Mouse (Mus musculus) stomach, embryonic 14.5 days (tissue): ENCODE measurements around the gene Ank3. TPM values are rescaled to one million over a fixed set of nuclear protein-coding genes. Genes with fewer than 3 reads are reported as not detected.

Experiments
- ATAC-seq: fragments of 200-750 bp; cut with Nextera tagmentation; 2 replicates; pipeline ENCODE4 v1.8.0; 2017; ENCODE audit warnings: low read depth, moderate TSS enrichment; ENCODE audit not compliant: insufficient number of reproducible peaks, insufficient read depth, low FRiP score
- H3K27ac ChIP-seq: fragments of 300-500 bp; sonication (generic); 2 replicates; pipeline ENCODE4 v1.5.1; 2014; ENCODE audit warnings: mild to moderate bottlenecking, low read length, moderate library complexity, mixed read lengths
- H3K27me3 ChIP-seq: fragments of 300-500 bp; sonication (generic); 2 replicates; pipeline ENCODE4 v1.6.1; 2014; ENCODE audit warnings: low read length, control low read depth, mixed read lengths; ENCODE audit not compliant: control insufficient read depth, insufficient read depth
- H3K36me3 ChIP-seq: fragments of 300-500 bp; sonication (generic); 2 replicates; pipeline ENCODE4 v1.6.1; 2014; ENCODE audit warnings: mild to moderate bottlenecking, control low read depth, low read length, moderate library complexity, mixed read lengths; ENCODE audit not compliant: control insufficient read depth, insufficient read depth
- H3K4me1 ChIP-seq: fragments of 300-500 bp; sonication (generic); 2 replicates; pipeline ENCODE4 v1.6.1; 2014; ENCODE audit warnings: low read length, control low read depth, mixed read lengths; ENCODE audit not compliant: control insufficient read depth, insufficient read depth
- H3K4me2 ChIP-seq: fragments of 300-500 bp; sonication (generic); replicated peaks from 2 replicates; pipeline ENCODE4 v1.6.1; 2014; ENCODE audit warnings: low read depth, low read length, control low read depth
- H3K4me3 ChIP-seq: fragments of 300-500 bp; sonication (generic); 2 replicates; pipeline ENCODE4 v1.5.1; 2014; ENCODE audit warnings: low read depth, low read length, control low read depth
- H3K9ac ChIP-seq: fragments of 300-500 bp; sonication (generic); replicated peaks from 2 replicates; pipeline ENCODE4 v1.6.1; 2014; ENCODE audit warnings: low read depth, mild to moderate bottlenecking, control low read depth, low read length, moderate library complexity, mixed read lengths
- H3K9me3 ChIP-seq: fragments of 300-500 bp; sonication (generic); 2 replicates; pipeline ENCODE4 v1.6.1; 2016; ENCODE audit warnings: low read depth, low read length, control low read depth; ENCODE audit not compliant: control insufficient read depth
- WGBS: fragments of 180-500 bp; shearing (Covaris S2); extraction: QIAGEN DNeasy Blood & Tissue Kit; methylation state at CpG from one replicate; pipeline ENCODE4 v1.1.7; 2014; 5-methylcytosine and 5-hydroxymethylcytosine counted together
- polyA plus RNA-seq: library from polyadenylated mRNA; unstranded; fragments of >200 nt; fragmentation: Nextera tagmentation; extraction: Ambion mirVana; gene quantifications from 2 replicates; pipeline ENCODE4 v1.2.1, GENCODE M21; 2014

Ank3 gene
- polyA plus RNA-seq, 1 experiment from 2014 or later, result 46.1 TPM

DNA sequence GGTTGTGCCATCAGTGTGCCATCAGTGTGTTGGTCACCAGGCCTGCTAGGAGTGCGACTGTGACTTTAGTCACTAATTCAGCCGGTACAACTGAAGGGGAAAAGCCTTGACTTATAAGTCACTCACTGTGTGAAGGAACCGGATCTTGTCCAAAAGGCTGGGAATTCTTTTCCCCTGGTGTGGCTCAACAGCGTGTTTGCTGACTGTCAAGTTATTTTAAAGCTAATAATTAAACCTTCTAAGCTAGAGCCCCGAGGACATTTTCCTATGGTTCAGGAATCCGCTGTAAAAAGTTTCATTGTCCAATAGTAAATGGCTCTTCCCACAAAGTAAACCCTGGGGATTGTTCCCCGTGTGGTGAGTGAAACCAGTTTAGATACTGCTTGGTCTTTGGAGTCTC lies 529.8 kb downstream of the Ank3 start:
- WGBS, result 56% methylated on average over 7 of the region's 7 CpGs
- Histone ChIP-seq H3K9ac (no peak overlapping the region), H3K36me3 (0 out of 2 replicates have a peak, but pooled peaks cover 3% of the 10 kb centered on the region), H3K4me3 (no peak overlapping the region), H3K4me1 (peaks cover 19% of the 10 kb centered on the region), H3K4me2 (peak overlapping the region; percentile 50; the same call in 1 of the 2 replicates), H3K27ac (peak overlapping the region; percentile 66; the same call in 1 of the 2 replicates), H3K9me3 (no peaks in the 10 kb centered on the region), H3K27me3 (no peaks in the 10 kb centered on the region)
- peak; percentile 14; the same call in 1 of the 2 replicates for ATAC-seq

DNA sequence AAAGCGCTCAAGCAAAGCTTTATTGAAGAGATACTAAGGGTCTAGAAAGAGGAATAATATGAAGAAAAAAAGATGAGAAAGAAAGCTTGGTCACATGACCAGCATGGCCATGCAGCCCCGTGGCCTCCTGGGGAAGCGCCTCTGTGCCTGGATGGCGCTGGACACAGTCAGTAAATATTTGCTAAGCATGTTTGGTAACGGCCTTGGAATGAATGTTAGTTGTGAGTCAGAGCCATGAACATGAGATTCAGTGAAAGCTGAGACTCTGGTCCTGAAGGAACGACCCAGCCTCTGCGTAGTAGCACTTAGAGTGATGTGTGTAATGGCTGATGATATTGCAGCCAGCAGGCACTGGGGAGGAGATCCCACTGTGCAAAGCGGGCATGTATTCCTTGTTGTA lies 531.9 kb downstream of the Ank3 start:
- Histone ChIP-seq H3K4me3 (no peak overlapping the region), H3K27me3 (no peaks in the 10 kb centered on the region), H3K9me3 (no peaks in the 10 kb centered on the region), H3K4me1 (peaks cover 10% of the 10 kb centered on the region; the same call in 1 of the 2 replicates), H3K36me3 (0 out of 2 replicates have a peak, but pooled peaks cover 3% of the 10 kb centered on the region), H3K27ac (0 out of 2 replicates have a peak overlapping the region, but pooled peaks have one; percentile 10), H3K4me2 (no peak overlapping the region), H3K9ac (no peak overlapping the region)
- 71% methylated on average over 8 of the region's 8 CpGs for WGBS
- peak; percentile 66 for ATAC-seq

DNA sequence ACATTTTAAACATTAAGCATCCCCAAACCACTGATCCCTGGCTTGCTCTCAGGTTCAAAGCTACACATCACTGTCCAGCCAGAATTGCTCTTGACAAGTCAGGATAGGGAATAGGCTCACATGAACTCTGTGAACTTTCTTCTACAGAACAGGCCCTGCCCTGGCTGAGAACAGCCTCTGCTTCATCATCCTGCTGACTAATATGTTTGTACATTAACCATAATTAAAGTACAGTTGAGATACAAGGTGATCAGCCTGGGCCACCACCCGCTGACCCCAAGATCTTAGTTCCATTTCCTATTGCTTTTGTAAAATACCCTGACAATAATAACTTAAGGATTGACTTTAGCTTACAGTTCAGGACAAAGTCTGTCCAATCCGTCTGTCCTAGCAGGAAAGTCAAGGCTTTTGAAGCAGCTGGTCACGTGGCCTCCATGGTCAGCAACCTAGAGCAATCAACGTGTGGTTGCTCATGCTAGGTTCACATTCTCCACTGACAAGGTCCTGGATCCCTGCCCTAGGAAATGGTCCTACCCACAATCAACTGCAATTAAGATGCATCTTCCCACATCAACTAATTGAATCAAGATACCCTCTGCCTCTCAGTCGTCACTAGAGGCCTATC lies 538.0 kb downstream of the Ank3 start:
- 82% methylated on average over 5 of the region's 5 CpGs for WGBS
- Histone ChIP-seq H3K27me3 (no peaks in the 10 kb centered on the region), H3K4me2 (no peak overlapping the region), H3K36me3 (0 out of 2 replicates have a peak, but pooled peaks cover 3% of the 10 kb centered on the region), H3K9ac (no peak overlapping the region), H3K4me1 (no peaks in the 10 kb centered on the region), H3K4me3 (no peak overlapping the region), H3K27ac (no peak overlapping the region), H3K9me3 (no peaks in the 10 kb centered on the region)
- no peak for ATAC-seq

DNA sequence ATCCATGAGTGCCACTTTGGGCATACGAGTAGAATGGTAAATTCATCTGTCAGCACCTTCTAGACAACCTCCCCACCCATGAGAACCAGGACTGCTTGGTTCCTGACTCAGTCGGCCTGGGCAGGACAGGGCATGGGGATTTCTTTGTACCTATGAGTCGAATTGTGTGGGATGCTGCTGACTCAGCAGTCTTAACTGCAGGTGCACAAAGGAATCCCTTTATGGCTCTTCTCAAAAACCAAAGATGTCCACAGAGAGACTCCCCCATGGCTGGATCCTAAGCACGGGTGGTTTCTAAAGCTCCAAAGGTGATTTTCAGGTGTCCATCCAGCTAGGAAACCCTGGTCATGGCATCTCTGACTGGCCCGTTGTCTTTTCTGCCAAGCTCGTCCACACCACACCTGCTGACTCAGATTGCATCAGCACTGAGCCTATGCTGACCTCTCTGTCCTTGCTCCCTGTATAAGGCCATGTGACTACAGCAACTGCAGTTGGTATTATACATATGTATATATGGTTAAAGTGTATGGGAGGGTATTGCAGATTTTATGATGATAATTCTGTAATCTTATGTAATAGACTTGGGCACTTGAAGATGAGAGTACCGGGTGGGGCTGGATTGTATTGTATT lies 538.8 kb downstream of the Ank3 start:
- Histone ChIP-seq H3K36me3 (0 out of 2 replicates have a peak, but pooled peaks cover 3% of the 10 kb centered on the region), H3K4me3 (no peak overlapping the region), H3K4me1 (no peaks in the 10 kb centered on the region), H3K9me3 (no peaks in the 10 kb centered on the region), H3K27me3 (no peaks in the 10 kb centered on the region), H3K4me2 (no peak overlapping the region), H3K27ac (no peak overlapping the region), H3K9ac (no peak overlapping the region)
- WGBS, result 89% methylated on average over 7 of the region's 7 CpGs
- ATAC-seq, result no peak

DNA sequence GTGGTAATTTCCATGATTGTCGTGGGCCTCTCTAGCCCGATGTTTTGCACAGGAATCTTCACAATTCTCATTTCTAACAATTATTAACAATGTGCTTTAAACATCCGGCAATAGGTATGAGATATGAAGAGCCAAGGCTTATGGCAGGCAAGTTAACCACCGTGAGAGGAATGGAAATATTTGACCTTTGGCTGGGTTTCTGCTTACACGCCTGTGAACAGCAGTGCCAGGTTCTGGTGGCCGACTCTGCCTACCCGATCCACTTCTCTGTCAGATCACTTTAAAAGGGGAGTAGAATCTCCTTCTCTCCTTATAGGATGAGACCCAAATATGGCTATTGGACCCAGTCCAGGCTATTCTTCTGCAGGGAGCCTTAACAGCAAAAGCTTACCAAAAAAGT lies 540.6 kb downstream of the Ank3 start:
- no peak overlapping the region for H3K4me2 ChIP-seq
- WGBS, result 82% methylated on average over 7 of the region's 7 CpGs
- no peaks in the 10 kb centered on the region for H3K9me3 ChIP-seq
- no peaks in the 10 kb centered on the region for H3K27me3 ChIP-seq
- H3K4me1 ChIP-seq, result no peaks in the 10 kb centered on the region
- ATAC-seq, result no peak
- H3K4me3 ChIP-seq, result no peak overlapping the region
- no peak overlapping the region for H3K27ac ChIP-seq
- H3K9ac ChIP-seq, result no peak overlapping the region
- H3K36me3 ChIP-seq, result no peaks in the 10 kb centered on the region

DNA sequence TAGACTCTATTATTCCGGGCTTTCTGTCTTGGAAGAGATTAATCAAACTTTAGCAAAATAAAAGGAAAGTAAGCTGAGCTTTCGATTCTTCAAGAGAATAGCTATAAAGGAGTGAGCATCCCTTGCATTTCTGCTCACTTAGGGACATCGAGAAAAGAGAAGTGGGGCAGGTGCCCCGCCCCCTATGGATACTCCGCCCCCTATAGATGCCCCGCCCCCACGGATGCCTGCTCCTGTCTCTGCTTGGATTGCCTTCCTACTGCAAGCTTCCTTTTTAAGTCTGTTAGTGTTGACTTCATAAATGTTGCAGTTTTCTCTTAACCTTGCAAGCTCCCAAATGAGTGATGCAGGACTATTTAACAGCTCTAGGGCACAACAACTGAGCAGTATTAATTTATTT lies 541.4 kb downstream of the Ank3 start:
- WGBS, result 61% methylated on average over 7 of the region's 7 CpGs
- H3K27me3 ChIP-seq, result no peaks in the 10 kb centered on the region
- ATAC-seq, result no peak
- H3K4me2 ChIP-seq, result no peak overlapping the region
- H3K9me3 ChIP-seq, result no peaks in the 10 kb centered on the region
- no peak overlapping the region for H3K9ac ChIP-seq
- H3K27ac ChIP-seq, result no peak overlapping the region
- H3K36me3 ChIP-seq, result no peaks in the 10 kb centered on the region
- no peaks in the 10 kb centered on the region for H3K4me1 ChIP-seq
- no peak overlapping the region for H3K4me3 ChIP-seq

DNA sequence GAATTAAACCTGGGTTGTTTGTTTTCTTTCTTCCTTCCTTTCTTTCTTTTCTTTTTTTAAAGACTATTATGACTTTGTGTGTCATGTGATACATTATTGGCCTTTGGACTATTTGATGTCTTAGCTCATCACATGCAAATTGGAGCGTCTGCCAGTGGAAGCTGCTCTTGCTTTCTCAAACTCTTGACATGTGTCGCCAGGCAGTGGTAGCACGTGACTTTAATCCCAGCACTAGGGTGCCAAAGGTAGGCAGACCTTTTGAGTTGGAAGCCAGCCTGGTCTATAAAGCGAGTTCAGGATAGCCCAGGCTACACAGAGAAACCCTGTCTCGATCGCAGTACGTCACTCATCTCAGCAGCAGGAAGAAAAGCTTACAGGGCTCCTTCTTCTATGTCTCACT lies 542.4 kb downstream of the Ank3 start:
- Histone ChIP-seq H3K36me3 (no peaks in the 10 kb centered on the region), H3K27me3 (no peaks in the 10 kb centered on the region), H3K4me3 (no peak overlapping the region), H3K4me2 (no peak overlapping the region), H3K9me3 (no peaks in the 10 kb centered on the region), H3K9ac (no peak overlapping the region), H3K27ac (no peak overlapping the region), H3K4me1 (no peaks in the 10 kb centered on the region)
- ATAC-seq, result no peak
- WGBS, result 96% methylated on average over 7 of the region's 7 CpGs

DNA sequence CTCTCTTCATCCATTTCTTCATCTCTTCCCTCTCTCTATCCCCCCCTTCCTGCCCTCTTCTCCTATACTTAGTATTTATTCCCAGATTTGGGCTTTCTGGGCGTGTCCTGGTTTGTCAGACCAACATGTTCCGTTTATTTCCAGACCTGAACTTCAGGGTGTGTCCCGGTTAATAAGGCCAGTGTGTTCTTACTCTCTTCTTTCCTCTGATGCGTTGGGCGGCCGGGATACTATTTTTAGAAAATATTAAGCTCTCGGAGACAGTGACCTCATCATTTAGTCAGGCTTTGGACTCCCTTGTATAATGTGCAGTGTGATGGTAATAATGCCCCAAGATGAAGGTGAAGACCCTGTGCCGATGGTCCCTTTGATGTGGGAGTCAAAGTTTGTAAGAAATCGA lies 546.3 kb downstream of the Ank3 start:
- no peaks in the 10 kb centered on the region for H3K36me3 ChIP-seq
- H3K4me1 ChIP-seq, result no peaks in the 10 kb centered on the region
- ATAC-seq, result no peak
- no peaks in the 10 kb centered on the region for H3K27me3 ChIP-seq
- WGBS, result 77% methylated on average over 9 of the region's 9 CpGs
- no peak overlapping the region for H3K27ac ChIP-seq
- no peaks in the 10 kb centered on the region for H3K9me3 ChIP-seq
- H3K4me3 ChIP-seq, result no peak overlapping the region
- no peak overlapping the region for H3K4me2 ChIP-seq
- no peak overlapping the region for H3K9ac ChIP-seq
